Mouse (Mus musculus) C2C12 (cell line): ENCODE measurements at regions not wholly inside any gene's neighbourhood (a gene's known extent, or its start where the extent isn't known, plus 50 kb on each side); places are given as distances from the start of the nearest gene placed in this dataset.

Source experiments
- H3K27me3 ChIP-seq: one replicate; pipeline ENCODE4 v1.6.1; 2011; ENCODE audit not compliant: control insufficient read depth, insufficient read depth, insufficient read length
- H3K36me3 ChIP-seq: one replicate; pipeline ENCODE4 v1.6.1; 2011; ENCODE audit not compliant: control insufficient read depth, insufficient read depth
- H3K4me3 ChIP-seq: one replicate; pipeline ENCODE4 v1.5.1; 2011; ENCODE audit warnings: mild to moderate bottlenecking, control low read depth; ENCODE audit not compliant: poor library complexity, insufficient read depth, severe bottlenecking
- H3K79me2 ChIP-seq: one replicate; pipeline ENCODE4 v1.6.1; 2011; ENCODE audit not compliant: control insufficient read depth, insufficient read depth
- H3K79me3 ChIP-seq: one replicate; pipeline ENCODE4 v1.6.1; 2011; ENCODE audit warnings: low read depth, control low read depth
- H3ac ChIP-seq: one replicate; pipeline ENCODE3; 2011; ENCODE audit warnings: low read depth; ENCODE audit not compliant: control insufficient read depth, insufficient read length
- CEBPB ChIP-seq: IDR thresholded peaks from one replicate; pipeline ENCODE4 v1.6.1; 2011; ENCODE audit warnings: low read depth, mild to moderate bottlenecking, control low read depth, moderate library complexity
- CTCF ChIP-seq: IDR thresholded peaks from one replicate; pipeline ENCODE4 v1.5.1; 2011; ENCODE audit not compliant: control insufficient read depth, insufficient read depth, insufficient read length
- FOSL1 ChIP-seq: IDR thresholded peaks from one replicate; pipeline ENCODE4 v1.8.0; 2011; ENCODE audit warnings: mild to moderate bottlenecking, low read length; ENCODE audit not compliant: poor library complexity, insufficient read depth, severe bottlenecking
- MAX ChIP-seq: IDR thresholded peaks from one replicate; pipeline ENCODE4 v1.6.1; 2011; ENCODE audit warnings: mild to moderate bottlenecking, control low read depth
- MYOD1 ChIP-seq: IDR thresholded peaks from one replicate; pipeline ENCODE4 v1.6.1; 2011; ENCODE audit warnings: low read depth; ENCODE audit not compliant: control insufficient read depth, insufficient read length
- MYOG ChIP-seq: IDR thresholded peaks from one replicate; pipeline ENCODE4 v1.6.1; 2011; ENCODE audit not compliant: control insufficient read depth, insufficient read length; ENCODE audit errors: extremely low read depth
- USF1 ChIP-seq: IDR thresholded peaks from one replicate; pipeline ENCODE4 v1.6.1; 2011; ENCODE audit warnings: low read depth, mild to moderate bottlenecking, control low read depth, moderate library complexity

- Histone ChIP-seq H3K4me3 (no peak overlapping the region), H3K79me2 (no peaks in the 10 kb centered on the region), H3K36me3 (no peaks in the 10 kb centered on the region), H3ac (no peak overlapping the region), H3K79me3 (no peaks in the 10 kb centered on the region), H3K27me3 (no peaks in the 10 kb centered on the region)
- TF ChIP-seq CTCF (no peak), FOSL1 (no peak), MAX (no peak)
These were observed 629.9 kb upstream of the Chrm3 start for GRCm38 (mm10) chr13:10990503-10991025.

- Histone ChIP-seq H3K79me2 (no peaks in the 10 kb centered on the region), H3ac (no peak overlapping the region), H3K36me3 (no peaks in the 10 kb centered on the region), H3K4me3 (no peak overlapping the region), H3K79me3 (no peaks in the 10 kb centered on the region), H3K27me3 (no peaks in the 10 kb centered on the region)
- TF ChIP-seq USF1 (no peak), MYOG (no peak), CEBPB (no peak)
These were observed 628.6 kb upstream of the Chrm3 start for GRCm38 (mm10) chr13:10989095-10989814.

GRCm38 (mm10) chr13:10983736-10984135, 623.1 kb upstream of the Chrm3 start:
- no peak overlapping the region for H3ac ChIP-seq
- TF ChIP-seq CEBPB: no peak
- TF ChIP-seq MAX: no peak
- no peak for TF ChIP-seq MYOD1
- TF ChIP-seq USF1: no peak
- TF ChIP-seq CTCF: no peak
- no peak for TF ChIP-seq FOSL1
- TF ChIP-seq MYOG: no peak
- H3K27me3 ChIP-seq: no peaks in the 10 kb centered on the region
- H3K79me2 ChIP-seq: no peaks in the 10 kb centered on the region
- H3K4me3 ChIP-seq: no peak overlapping the region
- no peaks in the 10 kb centered on the region for H3K36me3 ChIP-seq
- no peaks in the 10 kb centered on the region for H3K79me3 ChIP-seq

GRCm38 (mm10) chr13:10982543-10982942, 621.9 kb upstream of the Chrm3 start:
- Histone ChIP-seq H3ac (no peak overlapping the region), H3K4me3 (no peak overlapping the region), H3K27me3 (no peaks in the 10 kb centered on the region), H3K36me3 (no peaks in the 10 kb centered on the region), H3K79me2 (no peaks in the 10 kb centered on the region), H3K79me3 (no peaks in the 10 kb centered on the region)
- no peak for TF ChIP-seq CEBPB
- TF ChIP-seq MAX: no peak
- no peak for TF ChIP-seq CTCF
- no peak for TF ChIP-seq FOSL1
- TF ChIP-seq MYOG: no peak
- TF ChIP-seq USF1: no peak
- no peak for TF ChIP-seq MYOD1

- Histone ChIP-seq H3K36me3 (no peaks in the 10 kb centered on the region), H3K27me3 (no peaks in the 10 kb centered on the region), H3K79me2 (no peaks in the 10 kb centered on the region), H3K4me3 (no peak overlapping the region), H3K79me3 (no peaks in the 10 kb centered on the region), H3ac (no peak overlapping the region)
- no peak for TF ChIP-seq MAX
- TF ChIP-seq CEBPB: no peak
- no peak for TF ChIP-seq USF1
- TF ChIP-seq FOSL1: no peak
These were observed 611.3 kb upstream of the Chrm3 start for GRCm38 (mm10) chr13:10971932-10972331.

- H3K79me2 ChIP-seq: no peaks in the 10 kb centered on the region
- no peaks in the 10 kb centered on the region for H3K79me3 ChIP-seq
- TF ChIP-seq CEBPB: no peak
- no peak for TF ChIP-seq FOSL1
- no peak for TF ChIP-seq CTCF
- TF ChIP-seq MYOD1: no peak
- no peak for TF ChIP-seq USF1
- no peak for TF ChIP-seq MAX
- TF ChIP-seq MYOG: no peak
- H3ac ChIP-seq: no peak overlapping the region
- H3K27me3 ChIP-seq: no peaks in the 10 kb centered on the region
- no peak overlapping the region for H3K4me3 ChIP-seq
- H3K36me3 ChIP-seq: no peaks in the 10 kb centered on the region
These were observed 610.1 kb upstream of the Chrm3 start for GRCm38 (mm10) chr13:10970721-10971120.
